Mouse (Mus musculus) neural tube, embryonic 10.5 days (tissue): Measurements from ENCODE around the gene Mchr1.

ENCODE experiments used
- DNase-seq: peaks from one replicate; pipeline ENCODE4 v3.0.0-alpha.2; 2017; ENCODE audit warnings: low spot score; ENCODE audit errors: extremely low spot score

Gene Mchr1

DNA sequence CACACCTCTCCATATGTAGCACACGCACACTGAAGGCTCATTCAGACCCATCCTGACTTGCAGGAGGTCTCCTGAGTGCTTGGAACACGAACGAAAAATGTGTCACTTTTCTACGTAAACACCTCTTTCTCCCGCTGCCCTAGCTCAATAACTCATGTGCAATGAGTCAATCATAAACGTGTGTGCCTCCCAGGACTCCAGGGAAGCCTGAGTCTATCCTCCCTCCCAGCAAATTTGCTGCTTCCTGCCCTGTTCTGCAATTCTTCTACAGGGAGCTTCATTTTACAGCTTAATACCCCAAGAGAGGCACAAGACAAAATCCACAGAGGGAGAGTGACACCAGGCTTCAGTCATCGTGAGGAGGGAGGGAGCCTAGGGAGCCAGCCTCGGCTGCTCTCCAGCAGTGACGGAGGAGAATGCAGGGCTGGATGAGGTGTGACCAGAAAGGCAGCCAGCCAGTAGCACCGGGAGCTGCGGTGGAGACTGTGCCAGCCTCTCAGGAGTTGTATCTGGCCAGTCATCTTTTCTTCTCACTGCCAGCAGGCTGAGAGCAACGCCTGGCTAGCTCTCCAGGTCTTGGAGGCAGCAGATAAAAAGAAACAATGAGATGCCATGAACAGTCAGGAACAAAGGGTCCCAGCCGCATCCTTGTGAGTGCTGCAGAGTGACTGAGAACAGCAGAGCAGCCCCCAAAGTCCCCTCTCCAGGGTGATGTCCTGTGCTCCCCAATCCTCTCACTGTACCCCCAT, 37.2 kb downstream of the Mchr1 start:
- no peak for DNase-seq

DNA sequence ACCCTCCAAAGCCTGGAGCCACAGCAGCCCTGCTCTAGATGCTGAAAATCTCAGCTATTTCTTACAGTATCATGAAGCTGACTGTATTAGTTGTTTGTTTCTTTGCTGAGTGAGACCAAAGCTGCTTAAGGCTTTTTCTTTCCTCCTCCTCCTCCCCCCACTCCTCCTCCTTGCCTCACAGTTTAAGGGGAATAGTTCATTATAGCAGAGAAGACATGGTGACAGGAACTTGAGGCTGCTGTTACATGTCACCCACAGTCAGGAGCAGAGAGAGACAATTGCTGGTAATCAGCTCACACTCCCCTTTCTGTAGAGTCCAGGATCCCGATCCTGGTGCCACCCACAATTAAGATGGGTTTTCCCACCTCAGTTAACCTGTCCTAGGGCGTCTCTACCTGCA, 38.1 kb downstream of the Mchr1 start:
- no peak for DNase-seq

DNA sequence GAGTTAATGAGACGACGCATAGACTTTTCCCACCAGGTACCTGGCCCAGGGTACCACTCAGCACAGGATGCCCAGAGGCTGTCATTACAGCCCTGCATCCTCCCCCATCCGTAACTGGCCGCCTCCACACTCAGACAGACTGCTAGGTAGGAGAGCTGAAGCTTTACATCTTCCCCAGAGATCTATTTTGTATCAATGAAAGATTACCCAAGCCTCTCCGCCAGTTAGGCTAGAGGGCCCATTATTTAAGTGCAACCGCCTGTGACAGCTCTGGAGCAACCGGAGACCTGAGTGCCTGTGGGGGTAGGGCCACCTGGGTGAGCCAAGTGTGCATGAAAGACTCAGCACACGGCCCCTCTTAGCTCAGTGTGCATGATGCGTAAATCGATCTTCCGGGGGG, 42.6 kb downstream of the Mchr1 start:
- peak; percentile 40 for DNase-seq

DNA sequence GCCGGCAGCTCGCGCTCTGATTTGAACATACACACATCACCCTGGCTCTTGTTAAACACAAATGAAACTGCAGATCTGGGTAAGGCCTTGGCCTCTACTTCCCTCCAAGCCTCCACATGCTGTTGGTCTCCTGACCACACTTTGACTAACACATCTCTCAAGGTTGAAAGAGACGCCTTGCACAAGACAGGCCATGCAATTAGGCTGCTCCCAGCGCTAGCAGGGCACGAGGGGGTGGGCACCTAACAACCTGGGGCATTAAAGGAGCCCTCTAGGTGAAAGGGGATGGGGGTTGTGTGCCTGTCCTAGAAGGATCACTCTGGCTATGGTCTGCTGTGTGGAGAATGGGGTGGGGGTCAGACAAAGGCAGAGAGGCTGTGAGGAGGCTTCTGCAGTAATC, 43.4 kb downstream of the Mchr1 start:
- no peak for DNase-seq

DNA sequence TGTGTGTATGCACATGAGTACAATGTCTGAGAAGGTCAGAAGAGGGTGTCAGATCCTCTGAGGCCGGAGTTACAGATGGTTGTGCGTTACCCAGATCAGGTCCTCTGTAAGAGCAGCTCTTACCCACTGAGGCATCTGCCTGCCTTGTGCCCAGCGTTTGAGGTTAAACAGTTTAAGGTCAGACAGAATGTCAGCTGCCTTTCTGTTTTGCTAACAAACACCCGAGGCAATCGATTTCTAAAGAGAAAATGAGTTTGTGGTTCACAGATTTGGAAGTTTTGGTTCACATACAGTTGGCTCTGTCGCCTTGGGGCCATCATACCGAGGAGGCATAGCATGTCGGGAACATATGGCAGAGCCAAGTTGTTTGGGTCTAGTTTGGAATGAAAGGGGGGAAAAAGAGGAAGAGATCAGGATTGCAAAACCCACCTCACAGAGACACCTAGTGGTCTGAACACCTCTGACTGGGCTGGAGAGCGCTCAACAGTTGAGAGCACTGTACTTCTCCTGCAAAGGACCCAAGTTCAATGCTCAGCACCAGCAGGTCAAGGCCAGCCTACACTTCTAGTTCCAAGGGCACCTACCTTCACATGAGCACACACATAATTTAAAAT, 48.9 kb downstream of the Mchr1 start:
- DNase-seq = no peak
